Mouse (Mus musculus) ES-Bruce4 (cell line): ENCODE measurements around the gene Trp53bp1. TPM values are rescaled to one million over a fixed set of nuclear protein-coding genes. Genes with fewer than 3 reads are reported as not detected.

Experiments used
- H3K27ac ChIP-seq: 2 replicates; pipeline ENCODE4 v1.5.1; 2012; ENCODE audit warnings: low read length, inconsistent platforms; ENCODE audit not compliant: insufficient read depth
- H3K27me3 ChIP-seq: 2 replicates; pipeline ENCODE4 v1.6.1; 2012; ENCODE audit warnings: mild to moderate bottlenecking, low read length, inconsistent platforms; ENCODE audit not compliant: control insufficient read depth, poor library complexity, insufficient read depth, severe bottlenecking
- H3K36me3 ChIP-seq: 2 replicates; pipeline ENCODE4 v1.6.1; 2012; ENCODE audit warnings: inconsistent platforms, mild to moderate bottlenecking, low read length, moderate library complexity; ENCODE audit not compliant: control insufficient read depth, poor library complexity, insufficient read depth, severe bottlenecking
- H3K4me1 ChIP-seq: one replicate; pipeline ENCODE4 v1.8.1; 2011; ENCODE audit warnings: low read length; ENCODE audit not compliant: control insufficient read depth, insufficient read depth
- H3K4me3 ChIP-seq: 2 replicates; pipeline ENCODE4 v1.5.1; 2011; ENCODE audit warnings: low read depth, mild to moderate bottlenecking, low read length
- H3K9ac ChIP-seq: 2 replicates; pipeline ENCODE4 v1.6.1; 2012; ENCODE audit warnings: low read depth, mild to moderate bottlenecking, inconsistent platforms; ENCODE audit not compliant: poor library complexity, severe bottlenecking
- H3K9me3 ChIP-seq: replicated peaks from 2 replicates; pipeline ENCODE4 v1.6.1; 2012; ENCODE audit warnings: mild to moderate bottlenecking, low read length, inconsistent platforms; ENCODE audit not compliant: control insufficient read depth, poor library complexity, insufficient read depth, severe bottlenecking
- CTCF ChIP-seq: IDR thresholded peaks from one replicate; pipeline ENCODE4 v1.8.1; 2011; ENCODE audit warnings: low read depth, low read length
- EP300 ChIP-seq: IDR thresholded peaks from 2 replicates; pipeline ENCODE4 v1.6.1; 2011; ENCODE audit warnings: low read depth, low read length; ENCODE audit not compliant: insufficient read depth
- POLR2A ChIP-seq: IDR thresholded peaks from one replicate; pipeline ENCODE4 v1.8.1; 2011; ENCODE audit warnings: low read length; ENCODE audit not compliant: insufficient read depth
- polyA plus RNA-seq: library from polyadenylated mRNA; stranded (reverse); fragments of >200 nt; gene quantifications from 2 replicates; pipeline ENCODE4 v1.2.4, GENCODE M21; 2011; ENCODE audit warnings: low read depth; ENCODE audit not compliant: missing spikeins, insufficient read depth, insufficient read length

Gene Trp53bp1
- polyA plus RNA-seq, 1 experiment, result 76.2 TPM

- H3K27me3 ChIP-seq, result no peaks in the 10 kb centered on the region
- no peak for TF ChIP-seq CTCF
- TF ChIP-seq EP300, result no peak
- no peak for TF ChIP-seq POLR2A
- no peak overlapping the region for H3K4me3 ChIP-seq
- H3K27ac ChIP-seq, result no peak overlapping the region
- H3K36me3 ChIP-seq, result no peaks in the 10 kb centered on the region
- H3K9me3 ChIP-seq, result no peaks in the 10 kb centered on the region
- H3K9ac ChIP-seq, result no peak overlapping the region
- peaks cover 7% of the 10 kb centered on the region for H3K4me1 ChIP-seq
Measured at GRCm38 (mm10) chr2:121292316-121293013, 21.3 kb upstream of the Trp53bp1 start.

DNA sequence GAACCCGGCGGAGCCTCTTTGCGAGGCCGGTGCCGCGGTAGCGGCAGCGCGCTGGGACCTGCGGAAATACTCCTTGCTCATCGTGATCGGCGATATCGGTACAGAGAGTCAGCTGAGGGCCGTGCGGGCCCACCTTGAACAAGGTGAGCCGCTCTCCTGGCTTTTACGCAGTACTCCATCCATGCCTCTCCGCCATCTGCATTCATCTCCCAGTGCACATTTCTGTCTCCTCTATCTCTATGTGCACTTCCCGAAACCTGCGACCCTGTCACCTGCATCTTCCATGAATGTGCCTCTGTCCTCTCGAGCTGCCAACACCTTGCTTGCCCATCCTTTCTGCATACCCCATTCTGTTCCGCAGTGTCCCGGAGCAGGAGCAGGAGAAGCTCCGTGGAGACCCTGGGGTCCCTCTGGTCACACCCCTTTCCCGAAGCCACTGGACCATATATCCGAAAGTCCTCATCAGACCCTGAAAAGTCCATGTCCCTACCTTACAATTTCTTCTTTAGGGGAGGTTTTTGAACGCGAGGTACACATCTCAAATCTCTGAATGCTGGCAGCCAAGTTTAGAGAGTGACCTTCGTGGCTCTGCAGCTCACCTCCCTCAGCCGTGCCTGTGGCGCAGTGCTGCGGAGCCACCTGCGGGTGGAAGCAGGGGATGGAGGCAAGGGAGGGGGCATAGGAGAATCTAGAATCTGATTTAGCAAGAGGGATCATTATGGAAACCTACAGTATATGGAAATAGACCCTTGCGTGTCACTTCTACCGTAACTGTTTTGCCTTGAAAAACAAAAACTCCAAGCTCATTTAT, 18.7 kb upstream of the Trp53bp1 start:
- H3K9ac ChIP-seq, result no peak overlapping the region
- H3K4me1 ChIP-seq, result peaks cover 4% of the 10 kb centered on the region
- H3K4me3 ChIP-seq, result peak overlapping the region; percentile 78
- no peaks in the 10 kb centered on the region for H3K27me3 ChIP-seq
- TF ChIP-seq CTCF, result peak; percentile 25
- TF ChIP-seq EP300, result no peak
- H3K36me3 ChIP-seq, result no peaks in the 10 kb centered on the region
- H3K9me3 ChIP-seq, result no peaks in the 10 kb centered on the region
- no peak overlapping the region for H3K27ac ChIP-seq

- no peaks in the 10 kb centered on the region for H3K27me3 ChIP-seq
- no peaks in the 10 kb centered on the region for H3K36me3 ChIP-seq
- no peak within 1 kb of the TSS for H3K27ac ChIP-seq
- H3K4me1 ChIP-seq, result no peaks in the 10 kb centered on the region
- TF ChIP-seq POLR2A, result peak; percentile 20
- TF ChIP-seq EP300, result no peak
- TF ChIP-seq CTCF, result no peak
- H3K9me3 ChIP-seq, result no peaks in the 10 kb centered on the region
- peak within 1 kb of the TSS; percentile 84 for H3K4me3 ChIP-seq
- peak within 1 kb of the TSS; percentile 14 for H3K9ac ChIP-seq
Measured at GRCm38 (mm10) chr2:121288901-121289729, 17.9 kb upstream of the Trp53bp1 start, which contains the start of gene Map1a. Gene Map1a, plus strand, starts transcription at chr2:121289600.

GRCm38 (mm10) chr2:121287850-121288249, 16.6 kb upstream of the Trp53bp1 start:
- TF ChIP-seq EP300 (no peak), CTCF (no peak), POLR2A (no peak)
- no peaks in the 10 kb centered on the region for H3K9me3 ChIP-seq
- no peaks in the 10 kb centered on the region for H3K36me3 ChIP-seq
- no peak overlapping the region for H3K4me3 ChIP-seq
- no peak overlapping the region for H3K27ac ChIP-seq
- no peaks in the 10 kb centered on the region for H3K27me3 ChIP-seq
- H3K9ac ChIP-seq, result no peak overlapping the region
- H3K4me1 ChIP-seq, result no peaks in the 10 kb centered on the region

GRCm38 (mm10) chr2:121271928-121272516, 815 bp upstream of the Trp53bp1 start:
- Histone ChIP-seq H3K36me3 (peaks cover 18% of the 10 kb centered on the region), H3K9ac (no peak overlapping the region), H3K4me3 (no peak overlapping the region), H3K9me3 (no peaks in the 10 kb centered on the region), H3K27me3 (peaks cover 2% of the 10 kb centered on the region; the same call in 1 of the 2 replicates), H3K4me1 (no peaks in the 10 kb centered on the region), H3K27ac (no peak overlapping the region)
- TF ChIP-seq POLR2A (no peak), CTCF (no peak), EP300 (no peak)
